Mouse (Mus musculus): ENCODE results near the gene Srebf2.

GRCm38 (mm10) chr15:82135372-82135771, 11.6 kb upstream of the Srebf2 start:
- TF ChIP-seq CTCF (IDR thresholded peaks at IDR 0.05; ENCODE audit: borderline replicate concordance, control insufficient read depth, extremely low read depth, insufficient read depth, low read length, poor library complexity), result no peak
- no peak for TF ChIP-seq POLR2A (IDR thresholded peaks at IDR 0.05; ENCODE audit: control insufficient read depth, extremely low read depth, insufficient read depth, low read length, poor library complexity)
